Mouse (Mus musculus): ENCODE data around the gene Tomm40l.

DNA sequence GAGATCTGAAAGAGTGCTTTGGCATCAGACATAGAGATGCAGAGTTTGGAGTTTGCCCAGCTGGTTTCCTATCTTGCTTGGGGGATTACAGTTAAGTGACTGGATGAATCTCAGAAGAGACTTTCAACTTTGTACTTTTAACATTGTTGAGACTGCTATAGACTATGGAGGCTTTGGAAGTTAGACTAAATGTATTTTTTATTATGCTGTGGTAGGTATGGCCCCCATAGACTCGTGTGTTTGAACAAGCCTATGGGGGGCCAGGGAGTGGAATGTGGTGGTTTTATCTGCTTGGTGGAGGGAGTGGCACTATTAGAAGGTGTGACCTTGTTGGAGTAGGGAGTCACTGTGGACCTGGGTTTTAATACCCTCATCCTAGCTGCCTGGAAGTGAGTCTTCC lies 22.8 kb downstream of the Tomm40l start:
- TF ChIP-seq TAL1 (IDR thresholded peaks at IDR 0.05; ENCODE audit: low read length) (no peak), GATA1 (IDR thresholded peaks at IDR 0.05; ENCODE audit: low read length) (no peak)

Measured in erythroblast, embryonic 14.5 days (primary cell).